Mouse (Mus musculus) C2C12 (cell line): ENCODE data around the gene Hscb. TPM values are rescaled to one million over a fixed set of nuclear protein-coding genes. Genes with fewer than 3 reads are reported as not detected.

Experiments used
- H3K27me3 ChIP-seq: one replicate; pipeline ENCODE4 v1.6.1; 2011; ENCODE audit not compliant: control insufficient read depth, insufficient read depth, insufficient read length
- H3K36me3 ChIP-seq: one replicate; pipeline ENCODE4 v1.6.1; 2011; ENCODE audit not compliant: control insufficient read depth, insufficient read depth
- H3K4me3 ChIP-seq: one replicate; pipeline ENCODE4 v1.5.1; 2011; ENCODE audit warnings: mild to moderate bottlenecking, control low read depth; ENCODE audit not compliant: poor library complexity, insufficient read depth, severe bottlenecking
- H3K79me2 ChIP-seq: one replicate; pipeline ENCODE4 v1.6.1; 2011; ENCODE audit not compliant: control insufficient read depth, insufficient read depth
- H3K79me3 ChIP-seq: one replicate; pipeline ENCODE4 v1.6.1; 2011; ENCODE audit warnings: low read depth, control low read depth
- H3ac ChIP-seq: one replicate; pipeline ENCODE3; 2011; ENCODE audit warnings: low read depth; ENCODE audit not compliant: control insufficient read depth, insufficient read length
- CEBPB ChIP-seq: IDR thresholded peaks from one replicate; pipeline ENCODE4 v1.6.1; 2011; ENCODE audit warnings: low read depth, mild to moderate bottlenecking, control low read depth, moderate library complexity
- CTCF ChIP-seq: IDR thresholded peaks from one replicate; pipeline ENCODE4 v1.5.1; 2011; ENCODE audit not compliant: control insufficient read depth, insufficient read depth, insufficient read length
- FOSL1 ChIP-seq: IDR thresholded peaks from one replicate; pipeline ENCODE4 v1.8.0; 2011; ENCODE audit warnings: mild to moderate bottlenecking, low read length; ENCODE audit not compliant: poor library complexity, insufficient read depth, severe bottlenecking
- MAX ChIP-seq: IDR thresholded peaks from one replicate; pipeline ENCODE4 v1.6.1; 2011; ENCODE audit warnings: mild to moderate bottlenecking, control low read depth
- MYOD1 ChIP-seq: IDR thresholded peaks from one replicate; pipeline ENCODE4 v1.6.1; 2011; ENCODE audit warnings: low read depth; ENCODE audit not compliant: control insufficient read depth, insufficient read length
- MYOG ChIP-seq: IDR thresholded peaks from one replicate; pipeline ENCODE4 v1.6.1; 2011; ENCODE audit not compliant: control insufficient read depth, insufficient read length; ENCODE audit errors: extremely low read depth
- USF1 ChIP-seq: IDR thresholded peaks from one replicate; pipeline ENCODE4 v1.6.1; 2011; ENCODE audit warnings: low read depth, mild to moderate bottlenecking, control low read depth, moderate library complexity
- polyA plus RNA-seq: library from polyadenylated mRNA; unstranded; fragments of >200 nt; fragmentation: generic; extraction: Trizol; gene quantifications from one replicate; pipeline ENCODE4 v1.2.1, GENCODE M21; 2012; ENCODE audit warnings: missing spikeins

The Hscb gene
- polyA plus RNA-seq, 1 experiment = 12.2 TPM

GRCm38 (mm10) chr5:110781529-110782238, 57.9 kb downstream of the Hscb start:
- no peak for TF ChIP-seq USF1
- TF ChIP-seq MYOG = no peak
- TF ChIP-seq FOSL1 = no peak
- TF ChIP-seq MYOD1 = no peak
- no peak for TF ChIP-seq MAX
- TF ChIP-seq CTCF = no peak
- TF ChIP-seq CEBPB = no peak
- no peak overlapping the region for H3K4me3 ChIP-seq
- peaks cover 38% of the 10 kb centered on the region for H3K79me2 ChIP-seq
- H3ac ChIP-seq = no peak overlapping the region
- H3K79me3 ChIP-seq = peaks cover 27% of the 10 kb centered on the region
- H3K36me3 ChIP-seq = peaks cover 28% of the 10 kb centered on the region
- H3K27me3 ChIP-seq = no peaks in the 10 kb centered on the region

- Histone ChIP-seq H3K4me3 (peak overlapping the region; percentile 75), H3K36me3 (peaks cover 29% of the 10 kb centered on the region), H3K79me2 (peaks cover 45% of the 10 kb centered on the region), H3ac (peak overlapping the region; percentile 79), H3K27me3 (no peaks in the 10 kb centered on the region), H3K79me3 (peaks cover 27% of the 10 kb centered on the region)
- TF ChIP-seq MYOG (no peak), MAX (no peak), FOSL1 (no peak)
Observed at GRCm38 (mm10) chr5:110780761-110781528, 58.6 kb downstream of the Hscb start.

DNA sequence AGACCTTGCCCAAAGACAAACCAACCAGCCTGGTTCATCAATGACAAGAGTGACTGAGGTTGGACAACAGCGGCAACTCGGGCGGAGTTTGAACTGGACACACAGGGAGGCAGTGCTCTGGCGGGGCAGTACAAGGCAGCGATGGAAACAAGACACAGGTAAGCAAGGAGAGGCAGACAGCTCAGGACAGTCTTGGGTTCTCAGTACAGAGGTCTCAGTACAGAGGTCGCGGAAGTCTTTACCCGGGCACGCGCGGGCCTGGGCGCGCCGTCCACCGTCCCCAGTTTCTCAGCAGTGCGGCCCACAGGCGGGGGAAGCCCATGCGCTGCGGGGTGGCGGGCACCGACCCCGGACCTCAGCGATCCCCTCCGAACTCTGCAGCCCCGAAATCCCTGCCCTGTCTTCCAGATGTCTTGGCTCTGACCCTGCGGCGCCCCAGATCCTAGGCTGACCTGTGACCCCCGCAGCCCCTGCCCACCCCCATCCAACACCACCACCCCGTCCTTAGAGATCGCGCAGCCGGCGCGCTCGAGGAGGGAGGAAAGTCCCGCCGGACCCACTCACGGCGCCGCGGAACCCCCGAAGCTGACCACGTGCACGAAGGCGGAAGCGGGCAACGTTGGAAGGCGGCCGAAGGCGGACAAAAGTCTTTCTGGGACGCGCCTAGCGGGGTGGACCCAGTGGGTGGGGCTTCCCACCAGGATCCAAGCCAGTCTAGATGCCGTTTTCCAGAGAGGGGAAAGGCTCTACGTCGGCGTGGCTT, 59.4 kb downstream of the Hscb start, which contains the start of gene Pus1:
Gene Pus1 (minus strand): TSS at position 662 of the 763 bp plus-strand sequence.
- peak; percentile 84 for TF ChIP-seq USF1
- no peak for TF ChIP-seq CEBPB
- no peak for TF ChIP-seq MYOG
- no peak for TF ChIP-seq CTCF
- TF ChIP-seq FOSL1 = no peak
- TF ChIP-seq MYOD1 = no peak
- TF ChIP-seq MAX = peak; percentile 98
- peaks cover 53% of the 10 kb centered on the region for H3K79me2 ChIP-seq

DNA sequence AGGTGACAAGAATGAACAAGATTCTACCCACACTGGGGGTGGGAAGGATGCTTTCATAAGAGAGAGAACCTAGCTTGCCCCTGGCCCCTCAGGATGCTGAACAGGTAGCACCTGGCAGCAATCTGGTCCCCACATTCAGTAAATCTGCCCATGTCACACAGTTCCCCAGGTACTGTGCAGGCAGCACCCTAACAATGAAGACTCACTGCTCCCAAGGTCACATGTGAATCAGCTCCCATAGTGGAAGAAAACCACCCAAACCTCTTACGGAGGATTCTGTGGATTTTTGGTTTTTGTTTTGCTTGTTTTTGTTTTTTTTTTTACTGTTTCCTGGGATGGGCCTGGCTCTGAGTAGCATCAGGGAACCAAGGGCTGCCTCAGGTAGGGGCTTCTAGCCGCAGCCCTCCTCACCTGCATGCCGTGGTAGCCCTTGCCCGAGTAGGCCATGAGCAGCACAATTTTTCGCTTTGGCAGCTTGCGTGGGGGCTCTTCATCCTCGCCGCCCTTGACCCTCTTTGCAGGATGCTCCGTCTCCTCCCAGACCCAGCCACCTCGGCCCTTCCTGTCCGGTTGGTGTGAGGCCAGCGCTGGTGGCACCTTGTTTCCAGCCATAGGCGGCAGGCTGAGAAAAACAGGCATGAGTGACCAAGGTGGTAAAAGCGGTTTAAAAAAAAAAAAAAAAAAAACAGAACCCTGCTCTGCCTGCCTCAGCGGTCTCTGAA, 60.1 kb downstream of the Hscb start:
- Histone ChIP-seq H3K4me3 (peak overlapping the region; percentile 75), H3K79me3 (peaks cover 35% of the 10 kb centered on the region), H3ac (peak overlapping the region; percentile 77), H3K79me2 (peaks cover 60% of the 10 kb centered on the region), H3K27me3 (no peaks in the 10 kb centered on the region), H3K36me3 (peaks cover 42% of the 10 kb centered on the region)
- no peak for TF ChIP-seq MYOD1
- TF ChIP-seq CTCF = no peak
- TF ChIP-seq USF1 = no peak
- no peak for TF ChIP-seq MAX
- no peak for TF ChIP-seq FOSL1
- TF ChIP-seq CEBPB = no peak
- no peak for TF ChIP-seq MYOG

More for the DNA sequence above, 59.4 kb downstream of the Hscb start, which contains the start of gene Pus1:
- peak within 1 kb of the TSS; percentile 79 for H3ac ChIP-seq
- peaks cover 32% of the 10 kb centered on the region for H3K79me3 ChIP-seq
- peaks cover 35% of the 10 kb centered on the region for H3K36me3 ChIP-seq
- H3K4me3 ChIP-seq = peak within 1 kb of the TSS; percentile 75
- no peaks in the 10 kb centered on the region for H3K27me3 ChIP-seq

Other genes with a start within 250 kb of the Hscb start
- gene Noc4l, start 186.4 kb downstream of the Hscb start, polyA plus RNA-seq = 51.7 TPM
- gene Ddx51, start 186.3 kb downstream of the Hscb start, polyA plus RNA-seq = 14.8 TPM
- 23.6 TPM for gene Ep400, start 69.1 kb downstream of the Hscb start, polyA plus RNA-seq
- gene Pus1, start 59.1 kb downstream of the Hscb start, polyA plus RNA-seq = 62.3 TPM
- gene Ulk1, start 29.7 kb downstream of the Hscb start, polyA plus RNA-seq = 13.6 TPM
- 8.2 TPM for gene Chek2, start 202 bp upstream of the Hscb start, polyA plus RNA-seq
- gene Ttc28, start 40.0 kb upstream of the Hscb start, polyA plus RNA-seq = 3.4 TPM